18 mouse cellular contexts compared by ENCODE assay signal in the genomic region with DNA sequence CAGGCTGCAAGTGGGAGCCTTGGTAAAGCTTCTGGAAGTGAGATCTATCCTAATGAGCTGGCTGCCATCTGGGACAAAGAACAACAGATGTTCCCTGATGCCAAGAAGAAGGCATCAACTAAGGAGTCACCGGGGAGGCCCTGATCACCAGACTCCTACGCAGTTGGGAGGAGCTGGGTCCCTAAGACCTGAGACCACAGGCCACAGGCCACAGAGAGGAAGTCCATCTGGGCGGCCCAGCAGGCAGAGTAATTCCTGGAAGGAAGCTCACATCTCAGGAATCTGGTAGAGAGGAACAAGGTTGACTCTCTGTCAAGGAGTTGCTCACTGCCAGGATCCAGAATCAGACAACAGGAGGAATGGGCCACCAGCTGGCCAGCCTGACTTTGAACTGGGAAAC. TPM values are rescaled to one million over a fixed set of nuclear protein-coding genes. Genes with fewer than 3 reads are reported as not detected.
DNase-seq lines count a peak whose midpoint lies in the region; TF ChIP-seq lines count a peak whose summit lies in the region.
"Had no signal": no experiment of that assay in that cellular context is flagged by ENCODE, and none has a peak within 500 bp of the region (broad histone marks: within the 10 kb centered on the region; RNA-seq: fewer than 3 reads in every experiment).

No protein-coding gene starts in this region.

- H3K36me3 ChIP-seq in heart, adult 2 months (ENCODE audit: control insufficient read depth, insufficient read depth, low read length): no peaks in the 10 kb centered on the region
- H3K36me3 ChIP-seq: embryonic facial prominence, embryonic 15.5 days; limb, embryonic 15.5 days; midbrain, embryonic 13.5 days had no signal

- peak overlapping the region; percentile 84 for H3K27ac ChIP-seq in heart, adult 2 months
- H3K27ac ChIP-seq: embryonic facial prominence, embryonic 15.5 days; limb, embryonic 15.5 days; midbrain, embryonic 13.5 days had no signal

- TF ChIP-seq EP300 in heart, adult 2 months (IDR thresholded peaks at IDR 0.05; ENCODE audit: insufficient read depth, low read depth, low read length): peak; percentile 88

- no peaks in the 10 kb centered on the region for H3K79me2 ChIP-seq in heart, adult 2 months (replicated peaks; ENCODE audit: control insufficient read depth, insufficient read depth, low read length)

- WGBS in heart, adult 2 months: 35% methylated on average over 3 of the region's 3 CpGs

- H3K27me3 ChIP-seq in heart, adult 2 months (ENCODE audit: control insufficient read depth, insufficient read depth, low read length): no peaks in the 10 kb centered on the region
- H3K27me3 ChIP-seq: embryonic facial prominence, embryonic 15.5 days; limb, embryonic 15.5 days had no signal

- peak; percentile 61 to 73 for DNase-seq in heart, adult 2 months
- DNase-seq in heart, postnatal 10 days: no peak
- peak; percentile 3 for DNase-seq in urinary bladder, postnatal 14 days (ENCODE audit: low spot score)
- DNase-seq in urinary bladder, postnatal 36 days (ENCODE audit: low spot score in 2 of 2): no peak
- peak; percentile 41 to 47 for DNase-seq in kidney, postnatal 36 days
- DNase-seq in cerebellum, adult 8-10 months: no peak
- no peak for DNase-seq in right cerebral cortex, postnatal 14 days
- no peak for DNase-seq in embryo, embryonic 10 days (ENCODE audit: low spot score)
- DNase-seq: B cell, adult 2 months; cerebellum, adult 2 months had no signal

- TF ChIP-seq CTCF in heart, adult 2 months (IDR thresholded peaks at IDR 0.05): no peak

- H3K4me1 ChIP-seq in heart, adult 2 months (ENCODE audit: control insufficient read depth, insufficient read depth, low read length): peaks cover 22% of the 10 kb centered on the region

- peak; percentile 64 for TF ChIP-seq POLR2A in heart, adult 2 months (IDR thresholded peaks at IDR 0.05; ENCODE audit: insufficient read depth, low read depth, low read length)

- no peak overlapping the region for H3K4me3 ChIP-seq in heart, adult 2 months
- H3K4me3 ChIP-seq: embryonic facial prominence, embryonic 15.5 days; limb, embryonic 15.5 days; midbrain, embryonic 13.5 days had no signal

- H3K9ac ChIP-seq in heart, adult 2 months (ENCODE audit: low read depth, low read length): 0 out of 2 replicates have a peak overlapping the region, but pooled peaks have one; percentile 30
- H3K9ac ChIP-seq: embryonic facial prominence, embryonic 15.5 days; limb, embryonic 15.5 days; midbrain, embryonic 13.5 days had no signal

- intact Hi-C loops in heart, adult 2 months (cut with DNase I): loop anchor here (2.0 kb wide), 2 partner anchors 17 to 27 kb away; no protein-coding TSS in a partner anchor
- intact Hi-C loops in heart, postnatal 10 days (cut with DNase I): loop anchor here (2.0 kb wide), 1 partner anchor 17 kb away; no protein-coding TSS in a partner anchor

RNA-seq across cellular contexts. Expression of a gene that starts 2.9 kb away (rescaled TPM):
- 10 to 100 TPM; 29.7 to 31.4 TPM for total RNA-seq in heart, adult 2 months (2021)
- polyA plus RNA-seq in heart, adult 2 months (2012; rRNA removed): 21.9 and 27.8 TPM in 2 replicates
- 10 to 100 TPM; 44.1 to 52.4 TPM for total RNA-seq in heart, postnatal 10 days (2021)

RNA-seq across cellular contexts. Expression of a gene that starts 9.1 kb away (rescaled TPM):
- not detected for total RNA-seq in heart, adult 2 months (2021)
- polyA plus RNA-seq in heart, adult 2 months (2012; rRNA removed): not detected in 2 replicates
- not detected for total RNA-seq in heart, postnatal 10 days (2021)
- total RNA-seq: adrenal gland, adult 18-20 months; hematopoietic stem cell, adult 5-6 weeks; layer of hippocampus, postnatal 10 days had no signal
- polyA plus RNA-seq: cerebellum, adult 2 months; embryonic facial prominence, embryonic 15.5 days; limb, embryonic 15.5 days; midbrain, embryonic 13.5 days; small intestine, adult 2 months; thymus, postnatal 0 days had no signal

RNA-seq across cellular contexts. Expression of a gene that starts 35.7 kb away (rescaled TPM):
- 10 to 100 TPM in 1 of 2 experiments, 1 to 10 TPM in 1; 9.8 to 11.3 TPM for total RNA-seq in heart, adult 2 months (2021)
- polyA plus RNA-seq in heart, adult 2 months (2012; rRNA removed): 33.6 and 48.9 TPM in 2 replicates
- total RNA-seq in heart, postnatal 10 days (2021): 10 to 100 TPM; 17.9 to 21.2 TPM

RNA-seq across cellular contexts. Expression of a gene that starts 37.6 kb away (rescaled TPM):
- total RNA-seq in heart, adult 2 months (2021): 1 to 10 TPM; 2.1 to 2.5 TPM
- polyA plus RNA-seq in heart, adult 2 months (2012; rRNA removed): 3.1 and 3.3 TPM in 2 replicates
- total RNA-seq in heart, postnatal 10 days (2021): under 1 TPM; 0.64 to 0.77 TPM
- total RNA-seq: hematopoietic stem cell, adult 5-6 weeks had no signal

RNA-seq across cellular contexts. Expression of a gene that starts 55.7 kb away (rescaled TPM):
- 10 to 100 TPM; 71.9 to 92.6 TPM for total RNA-seq in heart, adult 2 months (2021)
- polyA plus RNA-seq in heart, adult 2 months (2012; rRNA removed): 57.1 and 58.5 TPM in 2 replicates
- 10 to 100 TPM; 71.0 to 75.9 TPM for total RNA-seq in heart, postnatal 10 days (2021)

Comparison
In these comparisons a context has a peak if more than half of its experiments do, and no peak if none do; other contexts are left out.
1. DNase-seq: peak in heart, adult 2 months (2 of 2), urinary bladder, postnatal 14 days (single experiment) and kidney, postnatal 36 days (2 of 2); none in heart, postnatal 10 days (0 of 2), urinary bladder, postnatal 36 days (0 of 2), cerebellum, adult 8-10 months (single experiment), right cerebral cortex, postnatal 14 days (single experiment) and embryo, embryonic 10 days (single experiment).